Mouse (Mus musculus) heart, embryonic 16.5 days (tissue): ENCODE measurements at regions not wholly inside any gene's neighbourhood (a gene's known extent, or its start where the extent isn't known, plus 50 kb on each side); places are given as distances from the start of the nearest gene placed in this dataset.

Experiments
- ATAC-seq: fragments of 200-750 bp; cut with Nextera tagmentation; replicated peaks from 2 replicates; pipeline ENCODE4 v1.8.0; 2017; ENCODE audit warnings: moderate number of reproducible peaks; ENCODE audit not compliant: insufficient read depth, low FRiP score; ENCODE audit errors: extremely low read depth
- H3K27ac ChIP-seq: fragments of 300-500 bp; sonication (generic); 2 replicates; pipeline ENCODE4 v1.5.1; 2014; ENCODE audit warnings: mild to moderate bottlenecking, low read length, control low read depth, moderate library complexity
- H3K27me3 ChIP-seq: fragments of 300-500 bp; sonication (generic); 2 replicates; pipeline ENCODE4 v1.6.1; 2014; ENCODE audit warnings: low read length, mixed read lengths; ENCODE audit not compliant: control insufficient read depth, insufficient read depth
- H3K36me3 ChIP-seq: fragments of 300-500 bp; sonication (generic); 2 replicates; pipeline ENCODE4 v1.6.1; 2014; ENCODE audit not compliant: control insufficient read depth, insufficient read depth
- H3K4me1 ChIP-seq: fragments of 300-500 bp; sonication (generic); 2 replicates; pipeline ENCODE4 v1.6.1; 2014; ENCODE audit warnings: low read length, mixed read lengths; ENCODE audit not compliant: control insufficient read depth, insufficient read depth
- H3K4me2 ChIP-seq: fragments of 300-500 bp; sonication (generic); 2 replicates; pipeline ENCODE4 v1.6.1; 2014; ENCODE audit warnings: low read depth, mild to moderate bottlenecking, control low read depth, low read length
- H3K4me3 ChIP-seq: fragments of 300-500 bp; sonication (generic); 2 replicates; pipeline ENCODE4 v1.5.1; 2014; ENCODE audit warnings: mild to moderate bottlenecking, control low read depth, low read length
- H3K9ac ChIP-seq: fragments of 300-500 bp; sonication (generic); 2 replicates; pipeline ENCODE4 v1.6.1; 2014; ENCODE audit warnings: low read length, control low read depth
- H3K9me3 ChIP-seq: fragments of 300-500 bp; sonication (generic); replicated peaks from 2 replicates; pipeline ENCODE4 v1.6.1; 2016; ENCODE audit warnings: low read length; ENCODE audit not compliant: control insufficient read depth
- WGBS: fragments of 180-500 bp; shearing (Covaris S2); extraction: QIAGEN DNeasy Blood & Tissue Kit; methylation state at CpG from one replicate; pipeline ENCODE4 v1.1.7; 2014; 5-methylcytosine and 5-hydroxymethylcytosine counted together

GRCm38 (mm10) chr15:63611161-63611560 is 233.8 kb downstream of the Gsdmc2 start:
- no peak overlapping the region for H3K4me2 ChIP-seq
- no peak overlapping the region for H3K4me3 ChIP-seq
- 80% methylated on average over 3 of the region's 3 CpGs for WGBS
- H3K36me3 ChIP-seq, result no peaks in the 10 kb centered on the region
- H3K9ac ChIP-seq, result no peak overlapping the region
- no peak overlapping the region for H3K27ac ChIP-seq
- H3K4me1 ChIP-seq, result no peaks in the 10 kb centered on the region
- no peak for ATAC-seq
- H3K27me3 ChIP-seq, result no peaks in the 10 kb centered on the region
- no peaks in the 10 kb centered on the region for H3K9me3 ChIP-seq

- 66% methylated on average over 8 of the region's 8 CpGs for WGBS
Observed at GRCm38 (mm10) chr15:63603100-63603714, 241.8 kb downstream of the Gsdmc2 start.

GRCm38 (mm10) chr15:63601543-63601942 is 243.4 kb downstream of the Gsdmc2 start:
- H3K9ac ChIP-seq, result no peak overlapping the region
- no peak overlapping the region for H3K4me3 ChIP-seq
- H3K9me3 ChIP-seq, result no peaks in the 10 kb centered on the region
- ATAC-seq, result peak; percentile 82
- no peaks in the 10 kb centered on the region for H3K36me3 ChIP-seq
- no peak overlapping the region for H3K27ac ChIP-seq
- H3K4me1 ChIP-seq, result no peaks in the 10 kb centered on the region
- no peaks in the 10 kb centered on the region for H3K27me3 ChIP-seq
- no peak overlapping the region for H3K4me2 ChIP-seq
- 43% methylated on average over 5 of the region's 5 CpGs for WGBS

More at GRCm38 (mm10) chr15:63603100-63603714, 241.8 kb downstream of the Gsdmc2 start:
- Histone ChIP-seq H3K4me3 (no peak overlapping the region), H3K9ac (no peak overlapping the region), H3K4me1 (no peaks in the 10 kb centered on the region), H3K27me3 (no peaks in the 10 kb centered on the region), H3K27ac (no peak overlapping the region), H3K36me3 (no peaks in the 10 kb centered on the region), H3K9me3 (no peaks in the 10 kb centered on the region), H3K4me2 (no peak overlapping the region)
- ATAC-seq, result no peak

- Histone ChIP-seq H3K36me3 (no peaks in the 10 kb centered on the region), H3K27ac (no peak overlapping the region), H3K27me3 (no peaks in the 10 kb centered on the region), H3K4me2 (no peak overlapping the region), H3K9ac (no peak overlapping the region), H3K9me3 (no peaks in the 10 kb centered on the region), H3K4me1 (no peaks in the 10 kb centered on the region), H3K4me3 (no peak overlapping the region)
- 88% methylated on average over 5 of the region's 5 CpGs for WGBS
- no peak for ATAC-seq
Observed at GRCm38 (mm10) chr15:63592758-63593463, 252.1 kb downstream of the Gsdmc2 start.

GRCm38 (mm10) chr15:63559293-63559692 is 285.7 kb downstream of the Gsdmc2 start:
- peaks cover 11% of the 10 kb centered on the region for H3K4me1 ChIP-seq
- no peak for ATAC-seq
- H3K27ac ChIP-seq, result peak overlapping the region; percentile 23; the same call in 1 of the 2 replicates

GRCm38 (mm10) chr15:63558691-63559090 is 286.3 kb downstream of the Gsdmc2 start:
- Histone ChIP-seq H3K27me3 (no peaks in the 10 kb centered on the region), H3K4me2 (no peak overlapping the region), H3K4me3 (no peak overlapping the region), H3K27ac (peak overlapping the region; percentile 28; the same call in 1 of the 2 replicates), H3K36me3 (no peaks in the 10 kb centered on the region), H3K9ac (no peak overlapping the region), H3K4me1 (peaks cover 11% of the 10 kb centered on the region), H3K9me3 (no peaks in the 10 kb centered on the region)
- WGBS, result 74% methylated on average over 1 of the region's 1 CpGs
- ATAC-seq, result no peak

More at GRCm38 (mm10) chr15:63559293-63559692, 285.7 kb downstream of the Gsdmc2 start:
- H3K9ac ChIP-seq, result no peak overlapping the region
- no peak overlapping the region for H3K4me2 ChIP-seq
- no peaks in the 10 kb centered on the region for H3K36me3 ChIP-seq
- no peaks in the 10 kb centered on the region for H3K9me3 ChIP-seq
- 75% methylated on average over 2 of the region's 2 CpGs for WGBS
- no peak overlapping the region for H3K4me3 ChIP-seq
- no peaks in the 10 kb centered on the region for H3K27me3 ChIP-seq

- H3K27ac ChIP-seq, result no peak overlapping the region
- H3K4me1 ChIP-seq, result peaks cover 11% of the 10 kb centered on the region
- H3K9me3 ChIP-seq, result no peaks in the 10 kb centered on the region
- no peak for ATAC-seq
- no peaks in the 10 kb centered on the region for H3K27me3 ChIP-seq
- H3K4me3 ChIP-seq, result no peak overlapping the region
- 78% methylated on average over 3 of the region's 3 CpGs for WGBS
- H3K36me3 ChIP-seq, result no peaks in the 10 kb centered on the region
- H3K9ac ChIP-seq, result no peak overlapping the region
- no peak overlapping the region for H3K4me2 ChIP-seq
Observed at GRCm38 (mm10) chr15:63557816-63558215, 287.2 kb downstream of the Gsdmc2 start.

GRCm38 (mm10) chr15:63553597-63553996 is 291.4 kb downstream of the Gsdmc2 start:
- no peak overlapping the region for H3K4me3 ChIP-seq
- no peaks in the 10 kb centered on the region for H3K9me3 ChIP-seq
- no peaks in the 10 kb centered on the region for H3K36me3 ChIP-seq
- no peaks in the 10 kb centered on the region for H3K27me3 ChIP-seq
- H3K27ac ChIP-seq, result peak overlapping the region; percentile 23; the same call in 1 of the 2 replicates
- ATAC-seq, result no peak
- H3K4me1 ChIP-seq, result peaks cover 4% of the 10 kb centered on the region
- H3K9ac ChIP-seq, result no peak overlapping the region
- 66% methylated on average over 5 of the region's 5 CpGs for WGBS
- no peak overlapping the region for H3K4me2 ChIP-seq

GRCm38 (mm10) chr15:63532337-63533055 is 312.5 kb downstream of the Gsdmc2 start:
- Histone ChIP-seq H3K27me3 (no peaks in the 10 kb centered on the region), H3K4me3 (no peak overlapping the region), H3K27ac (no peak overlapping the region), H3K4me1 (no peaks in the 10 kb centered on the region), H3K4me2 (no peak overlapping the region), H3K9me3 (no peaks in the 10 kb centered on the region), H3K9ac (no peak overlapping the region), H3K36me3 (no peaks in the 10 kb centered on the region)
- WGBS, result 69% methylated on average over 12 of the region's 12 CpGs
- ATAC-seq, result no peak
